Mouse (Mus musculus): ENCODE measurements at regions not wholly inside any gene's neighbourhood (a gene's known extent, or its start where the extent isn't known, plus 50 kb on each side); places are given as distances from the start of the nearest gene placed in this dataset.
A peak's percentile ranks its signal among the peaks of the same experiment; 100 is the strongest.

- no peak overlapping the region for H3K9ac ChIP-seq (ENCODE audit: low read depth, low read length)
- ATAC-seq (replicated peaks; ENCODE audit: low FRiP score, low read depth) (no peak), DNase-seq (ENCODE audit: low spot score) (no peak)
- H3K27ac ChIP-seq, result no peak overlapping the region
- no peak for TF ChIP-seq CTCF (IDR thresholded peaks at IDR 0.05; ENCODE audit: low read depth)
- 55% methylated on average over 8 of the region's 8 CpGs for WGBS
- H3K36me3 ChIP-seq (ENCODE audit: insufficient read depth, low read length), result no peaks in the 10 kb centered on the region
- H3K9me3 ChIP-seq (replicated peaks; ENCODE audit: low read length), result no peaks in the 10 kb centered on the region
- H3K4me2 ChIP-seq (ENCODE audit: low read length), result no peak overlapping the region
- H3K27me3 ChIP-seq (ENCODE audit: insufficient read depth, low read length), result no peaks in the 10 kb centered on the region
- no peak overlapping the region for H3K4me3 ChIP-seq (replicated peaks; ENCODE audit: low read depth, low read length)
- H3K4me1 ChIP-seq (replicated peaks; ENCODE audit: insufficient read depth, low read length), result no peaks in the 10 kb centered on the region
These were observed 180.3 kb upstream of the Plekha5 start for GRCm38 (mm10) chr6:140243411-140244151.

- H3K4me1 ChIP-seq (replicated peaks; ENCODE audit: insufficient read depth, low read length), result no peaks in the 10 kb centered on the region
- H3K9me3 ChIP-seq (replicated peaks; ENCODE audit: low read length), result no peaks in the 10 kb centered on the region
- 36% methylated on average over 8 of the region's 8 CpGs for WGBS
- peak; percentile 84 for ATAC-seq (replicated peaks; ENCODE audit: low FRiP score, low read depth)
- H3K27ac ChIP-seq, result no peak overlapping the region
- no peak overlapping the region for H3K4me2 ChIP-seq (ENCODE audit: low read length)
- peak; percentile 31 for DNase-seq (ENCODE audit: low spot score)
- TF ChIP-seq CTCF (IDR thresholded peaks at IDR 0.05; ENCODE audit: low read depth), result no peak
- no peaks in the 10 kb centered on the region for H3K27me3 ChIP-seq (ENCODE audit: insufficient read depth, low read length)
- no peaks in the 10 kb centered on the region for H3K36me3 ChIP-seq (ENCODE audit: insufficient read depth, low read length)
- H3K9ac ChIP-seq (ENCODE audit: low read depth, low read length), result no peak overlapping the region
- H3K4me3 ChIP-seq (replicated peaks; ENCODE audit: low read depth, low read length), result no peak overlapping the region
These were observed 184.5 kb upstream of the Plekha5 start for GRCm38 (mm10) chr6:140239356-140239755.

- no peak overlapping the region for H3K27ac ChIP-seq
- no peak overlapping the region for H3K4me3 ChIP-seq (replicated peaks; ENCODE audit: low read depth, low read length)
- DNase-seq (ENCODE audit: low spot score) (no peak), ATAC-seq (replicated peaks; ENCODE audit: low FRiP score, low read depth) (no peak)
- H3K9ac ChIP-seq (ENCODE audit: low read depth, low read length), result no peak overlapping the region
- H3K4me2 ChIP-seq (ENCODE audit: low read length), result no peak overlapping the region
- no peaks in the 10 kb centered on the region for H3K36me3 ChIP-seq (ENCODE audit: insufficient read depth, low read length)
- no peaks in the 10 kb centered on the region for H3K27me3 ChIP-seq (ENCODE audit: insufficient read depth, low read length)
- no peak for TF ChIP-seq CTCF (IDR thresholded peaks at IDR 0.05; ENCODE audit: low read depth)
- H3K4me1 ChIP-seq (replicated peaks; ENCODE audit: insufficient read depth, low read length), result no peaks in the 10 kb centered on the region
- H3K9me3 ChIP-seq (replicated peaks; ENCODE audit: low read length), result no peaks in the 10 kb centered on the region
- 92% methylated on average over 4 of the region's 4 CpGs for WGBS
These were observed 190.3 kb upstream of the Plcz1 start for GRCm38 (mm10) chr6:140231537-140231936.

- DNase-seq (ENCODE audit: low spot score) (peak; percentile 43), ATAC-seq (replicated peaks; ENCODE audit: low FRiP score, low read depth) (no peak)
- 51% methylated on average over 9 of the region's 9 CpGs for WGBS
- Histone ChIP-seq H3K4me2 (ENCODE audit: low read length) (no peak overlapping the region), H3K27me3 (ENCODE audit: insufficient read depth, low read length) (no peaks in the 10 kb centered on the region), H3K9me3 (replicated peaks; ENCODE audit: low read length) (no peaks in the 10 kb centered on the region), H3K4me1 (replicated peaks; ENCODE audit: insufficient read depth, low read length) (no peaks in the 10 kb centered on the region), H3K9ac (ENCODE audit: low read depth, low read length) (no peak overlapping the region), H3K27ac (no peak overlapping the region), H3K36me3 (ENCODE audit: insufficient read depth, low read length) (no peaks in the 10 kb centered on the region), H3K4me3 (replicated peaks; ENCODE audit: low read depth, low read length) (no peak overlapping the region)
- TF ChIP-seq CTCF (IDR thresholded peaks at IDR 0.05; ENCODE audit: low read depth), result no peak
These were observed 188.0 kb upstream of the Plcz1 start for GRCm38 (mm10) chr6:140229295-140229694.

- H3K27me3 ChIP-seq (ENCODE audit: insufficient read depth, low read length), result no peaks in the 10 kb centered on the region
- no peak overlapping the region for H3K9ac ChIP-seq (ENCODE audit: low read depth, low read length)
- no peak for ATAC-seq (replicated peaks; ENCODE audit: low FRiP score, low read depth)
- H3K4me3 ChIP-seq (replicated peaks; ENCODE audit: low read depth, low read length), result no peak overlapping the region
- no peaks in the 10 kb centered on the region for H3K36me3 ChIP-seq (ENCODE audit: insufficient read depth, low read length)
- H3K4me2 ChIP-seq (ENCODE audit: low read length), result no peak overlapping the region
- H3K9me3 ChIP-seq (replicated peaks; ENCODE audit: low read length), result no peaks in the 10 kb centered on the region
- no peak for DNase-seq (ENCODE audit: low spot score)
- H3K27ac ChIP-seq, result no peak overlapping the region
- 63% methylated on average over 7 of the region's 7 CpGs for WGBS
- TF ChIP-seq CTCF (IDR thresholded peaks at IDR 0.05; ENCODE audit: low read depth), result no peak
- no peaks in the 10 kb centered on the region for H3K4me1 ChIP-seq (replicated peaks; ENCODE audit: insufficient read depth, low read length)
These were observed 187.5 kb upstream of the Plcz1 start for GRCm38 (mm10) chr6:140228741-140229140.

GRCm38 (mm10) chr6:140222534-140223324 lies 181.5 kb upstream of the Plcz1 start:
- Histone ChIP-seq H3K4me1 (replicated peaks; ENCODE audit: insufficient read depth, low read length) (no peaks in the 10 kb centered on the region), H3K4me3 (replicated peaks; ENCODE audit: low read depth, low read length) (no peak overlapping the region), H3K27ac (no peak overlapping the region), H3K27me3 (ENCODE audit: insufficient read depth, low read length) (no peaks in the 10 kb centered on the region), H3K9me3 (replicated peaks; ENCODE audit: low read length) (no peaks in the 10 kb centered on the region), H3K4me2 (ENCODE audit: low read length) (no peak overlapping the region), H3K36me3 (ENCODE audit: insufficient read depth, low read length) (no peaks in the 10 kb centered on the region), H3K9ac (ENCODE audit: low read depth, low read length) (no peak overlapping the region)
- DNase-seq (ENCODE audit: low spot score) (no peak), ATAC-seq (replicated peaks; ENCODE audit: low FRiP score, low read depth) (no peak)
- TF ChIP-seq CTCF (IDR thresholded peaks at IDR 0.05; ENCODE audit: low read depth), result no peak
- WGBS, result 37% methylated on average over 1 of the region's 1 CpGs

Measured in kidney, postnatal 0 days (tissue).